23 mouse cellular contexts compared by ENCODE assay signal in the genomic region with DNA sequence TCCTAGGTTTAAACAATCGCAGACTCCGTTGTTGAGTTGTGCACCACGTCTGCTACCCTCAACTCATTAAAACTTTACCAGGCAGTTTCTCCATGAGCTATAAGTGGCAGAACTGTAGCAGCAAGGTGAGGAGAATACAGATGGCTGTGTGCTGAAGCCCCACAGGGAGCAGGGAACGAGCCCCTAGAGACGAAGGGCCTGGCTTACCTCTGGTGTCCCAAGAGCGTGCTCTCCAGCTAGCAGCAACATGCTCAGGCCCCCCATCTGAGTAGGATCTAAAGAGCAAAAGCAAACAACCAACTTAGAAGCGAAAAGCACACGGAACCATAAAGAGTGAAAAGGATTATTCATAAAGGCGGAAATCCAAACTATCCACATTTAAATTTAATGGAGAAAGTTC.
"Had no signal": no experiment of that assay in that cellular context is flagged by ENCODE, and none has a peak within 500 bp of the region (broad histone marks: within the 10 kb centered on the region; RNA-seq: fewer than 3 reads in every experiment).

No protein-coding gene starts in this region.

- H3K4me1 ChIP-seq: heart, embryonic 10.5 days; heart, embryonic 12.5 days; hindbrain, embryonic 13.5 days; hindbrain, embryonic 15.5 days; kidney, embryonic 15.5 days; limb, embryonic 15.5 days; liver, embryonic 12.5 days had no signal

- H3K27ac ChIP-seq: heart, embryonic 10.5 days; hindbrain, embryonic 13.5 days; hindbrain, embryonic 15.5 days; hindbrain, postnatal 0 days; kidney, embryonic 15.5 days; kidney, postnatal 0 days; limb, embryonic 13.5 days; limb, embryonic 15.5 days; liver, embryonic 12.5 days had no signal

- H3K36me3 ChIP-seq: limb, embryonic 15.5 days had no signal

- H3K9ac ChIP-seq: heart, embryonic 12.5 days; hindbrain, embryonic 13.5 days; hindbrain, embryonic 15.5 days; kidney, embryonic 15.5 days; limb, embryonic 13.5 days; limb, embryonic 15.5 days; liver, embryonic 12.5 days had no signal

- H3K4me3 ChIP-seq: heart, embryonic 10.5 days; heart, embryonic 12.5 days; hindbrain, embryonic 13.5 days; hindbrain, embryonic 15.5 days; kidney, embryonic 15.5 days; limb, embryonic 13.5 days; limb, embryonic 15.5 days; liver, embryonic 12.5 days had no signal

- ATAC-seq: hindbrain, postnatal 0 days; intestine, embryonic 16.5 days; liver, embryonic 12.5 days had no signal

- DNase-seq: gastrocnemius, postnatal 10 days; gastrocnemius, postnatal 25 days; heart, adult 18-20 months; heart, postnatal 10 days; kidney, adult 11 months; kidney, adult 2 months; kidney, adult 9 months; kidney, postnatal 14 days; kidney, postnatal 36 days; layer of hippocampus, adult 9-11 months; layer of hippocampus, postnatal 36 days; left cerebral cortex, postnatal 4 days had no signal

- H3K27me3 ChIP-seq: heart, embryonic 12.5 days; hindbrain, embryonic 13.5 days; hindbrain, embryonic 15.5 days; kidney, embryonic 15.5 days; limb, embryonic 13.5 days; limb, embryonic 15.5 days; liver, embryonic 12.5 days had no signal

- H3K4me2 ChIP-seq: heart, embryonic 12.5 days; hindbrain, embryonic 13.5 days; hindbrain, embryonic 15.5 days; kidney, embryonic 15.5 days; limb, embryonic 13.5 days; limb, embryonic 15.5 days; liver, embryonic 12.5 days had no signal

- H3K9me3 ChIP-seq: heart, embryonic 10.5 days; heart, embryonic 12.5 days; hindbrain, embryonic 13.5 days; hindbrain, embryonic 15.5 days; kidney, embryonic 15.5 days; limb, embryonic 13.5 days; limb, embryonic 15.5 days; liver, embryonic 12.5 days had no signal
